Mouse (Mus musculus): ENCODE measurements around the gene Slc38a4.
A peak's percentile ranks its signal among the peaks of the same experiment; 100 is the strongest.

Gene Slc38a4

GRCm38 (mm10) chr15:97011599-97012372 is 44.0 kb downstream of the Slc38a4 start:
- no peak for DNase-seq

GRCm38 (mm10) chr15:97009271-97009670 is 46.5 kb downstream of the Slc38a4 start:
- no peak for DNase-seq

GRCm38 (mm10) chr15:97005631-97006234 is 50.0 kb downstream of the Slc38a4 start:
- no peak for DNase-seq

GRCm38 (mm10) chr15:97004525-97004867 is 51.3 kb downstream of the Slc38a4 start:
- DNase-seq = no peak

- peak; percentile 43 for DNase-seq
Measured at GRCm38 (mm10) chr15:97003851-97004524, 51.8 kb downstream of the Slc38a4 start.

- no peak for DNase-seq
Measured at GRCm38 (mm10) chr15:97003186-97003585, 52.6 kb downstream of the Slc38a4 start.

GRCm38 (mm10) chr15:97002752-97003151 is 53.0 kb downstream of the Slc38a4 start:
- DNase-seq = no peak

GRCm38 (mm10) chr15:97001886-97002285 is 53.9 kb downstream of the Slc38a4 start:
- peak; percentile 14 for DNase-seq

GRCm38 (mm10) chr15:97001416-97001815 is 54.3 kb downstream of the Slc38a4 start:
- DNase-seq = peak; percentile 12

GRCm38 (mm10) chr15:97000319-97001251 is 55.2 kb downstream of the Slc38a4 start:
- DNase-seq = peak; percentile 7

GRCm38 (mm10) chr15:96999401-96999800 is 56.4 kb downstream of the Slc38a4 start:
- DNase-seq = no peak

GRCm38 (mm10) chr15:96985618-96986017 is 70.1 kb downstream of the Slc38a4 start:
- no peak for DNase-seq

- DNase-seq = no peak
Measured at GRCm38 (mm10) chr15:96983581-96984330, 72.0 kb downstream of the Slc38a4 start.

- DNase-seq = peak; percentile 28
Measured at GRCm38 (mm10) chr15:96975125-96975524, 80.6 kb downstream of the Slc38a4 start.

GRCm38 (mm10) chr15:96974131-96974530 is 81.6 kb downstream of the Slc38a4 start:
- DNase-seq = no peak

- peak; percentile 16 for DNase-seq
Measured at GRCm38 (mm10) chr15:96973370-96973769, 82.4 kb downstream of the Slc38a4 start.

GRCm38 (mm10) chr15:96972706-96973274 is 83.0 kb downstream of the Slc38a4 start:
- no peak for DNase-seq

- DNase-seq = no peak
Measured at GRCm38 (mm10) chr15:96971906-96972305, 83.8 kb downstream of the Slc38a4 start.

- DNase-seq = no peak
Measured at GRCm38 (mm10) chr15:96969792-96970191, 86.0 kb downstream of the Slc38a4 start.

GRCm38 (mm10) chr15:96968741-96969140 is 87.0 kb downstream of the Slc38a4 start:
- DNase-seq = no peak

- no peak for DNase-seq
Measured at GRCm38 (mm10) chr15:96966326-96966725, 89.4 kb downstream of the Slc38a4 start.

GRCm38 (mm10) chr15:96963735-96964134 is 92.0 kb downstream of the Slc38a4 start:
- DNase-seq = no peak

All from lung, postnatal 14 days (tissue).